Mouse (Mus musculus) intestine, postnatal 0 days (tissue): Measurements from ENCODE around the gene Adck2. TPM values are rescaled to one million over a fixed set of nuclear protein-coding genes. Genes with fewer than 3 reads are reported as not detected.

ENCODE experiments used
- ATAC-seq: fragments of 200-750 bp; cut with Nextera tagmentation; 2 replicates; pipeline ENCODE4 v1.8.0; 2017; ENCODE audit warnings: mild to moderate bottlenecking, moderate TSS enrichment, moderate library complexity
- H3K27ac ChIP-seq: fragments of 300-500 bp; sonication (generic); 2 replicates; pipeline ENCODE4 v1.5.1; 2014; ENCODE audit warnings: mild to moderate bottlenecking, low read depth, low read length, moderate library complexity
- H3K27me3 ChIP-seq: fragments of 300-500 bp; sonication (generic); replicated peaks from 2 replicates; pipeline ENCODE4 v1.6.1; 2014; ENCODE audit warnings: low read length, mixed read lengths; ENCODE audit not compliant: control insufficient read depth, insufficient read depth
- H3K36me3 ChIP-seq: fragments of 300-500 bp; sonication (generic); 2 replicates; pipeline ENCODE4 v1.6.1; 2014; ENCODE audit warnings: mild to moderate bottlenecking, moderate library complexity; ENCODE audit not compliant: control insufficient read depth, insufficient read depth
- H3K4me1 ChIP-seq: fragments of 300-500 bp; sonication (generic); replicated peaks from 2 replicates; pipeline ENCODE4 v1.6.1; 2014; ENCODE audit warnings: antibody characterized with exemption, low read length, mixed read lengths; ENCODE audit not compliant: control insufficient read depth, insufficient read depth
- H3K4me2 ChIP-seq: fragments of 300-500 bp; sonication (generic); replicated peaks from 2 replicates; pipeline ENCODE4 v1.6.1; 2014; ENCODE audit warnings: low read depth, mild to moderate bottlenecking, moderate library complexity
- H3K4me3 ChIP-seq: fragments of 300-500 bp; sonication (generic); 2 replicates; pipeline ENCODE4 v1.5.1; 2014; ENCODE audit warnings: low read depth, low read length
- H3K9ac ChIP-seq: fragments of 300-500 bp; sonication (generic); 2 replicates; pipeline ENCODE4 v1.6.1; 2014; ENCODE audit warnings: mild to moderate bottlenecking, low read depth, low read length
- H3K9me3 ChIP-seq: fragments of 300-500 bp; sonication (generic); 2 replicates; pipeline ENCODE4 v1.6.1; 2016; ENCODE audit warnings: mixed run types; ENCODE audit not compliant: control insufficient read depth
- CTCF ChIP-seq: sonication (generic); IDR thresholded peaks from 2 replicates; pipeline ENCODE4 v1.5.1; 2016; ENCODE audit warnings: low read depth, mild to moderate bottlenecking, control low read depth, antibody characterized with exemption, moderate library complexity
- WGBS: fragments of 180-500 bp; shearing (Covaris S2); extraction: QIAGEN DNeasy Blood & Tissue Kit; methylation state at CpG from one replicate; pipeline ENCODE4 v1.1.7; 2014; 5-methylcytosine and 5-hydroxymethylcytosine counted together
- polyA plus RNA-seq: library from polyadenylated mRNA; unstranded; fragments of >200 nt; fragmentation: Nextera tagmentation; extraction: Ambion mirVana; gene quantifications from 2 replicates; pipeline ENCODE4 v1.2.1, GENCODE M21; 2015

Adck2 gene
- polyA plus RNA-seq, 1 experiment from 2014 or later: 18.0 TPM

DNA sequence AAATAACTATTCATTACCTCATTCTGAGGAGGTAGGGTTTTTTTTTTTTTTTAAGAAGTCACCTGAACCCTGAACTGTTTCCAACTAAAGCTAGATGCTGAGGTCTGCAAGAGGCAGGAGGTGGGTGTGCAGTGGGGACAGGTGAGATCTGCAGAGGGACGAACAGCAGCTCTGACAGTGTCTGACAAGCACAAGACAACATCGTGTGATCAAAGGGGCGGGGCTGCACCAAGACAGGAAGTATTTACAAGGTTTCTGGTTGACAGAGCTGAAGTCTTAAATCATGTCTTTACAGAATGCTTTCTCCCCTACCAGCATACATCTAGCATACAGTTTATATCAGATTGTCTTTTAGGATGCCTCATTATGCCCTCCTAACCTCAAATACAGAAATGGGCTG is 33.2 kb downstream of the Adck2 start:
- H3K4me2 ChIP-seq: 0 out of 2 replicates have a peak overlapping the region, but pooled peaks have one; percentile 13
- 39% methylated on average over 3 of the region's 3 CpGs for WGBS
- H3K4me3 ChIP-seq: no peak overlapping the region
- no peak for TF ChIP-seq CTCF
- H3K4me1 ChIP-seq: 0 out of 2 replicates have a peak, but pooled peaks cover 3% of the 10 kb centered on the region
- no peaks in the 10 kb centered on the region for H3K27me3 ChIP-seq
- no peak overlapping the region for H3K9ac ChIP-seq
- no peaks in the 10 kb centered on the region for H3K9me3 ChIP-seq
- ATAC-seq: 0 out of 2 replicates have a peak, but pooled peaks have one; percentile 31
- H3K27ac ChIP-seq: no peak overlapping the region
- H3K36me3 ChIP-seq: peaks cover 6% of the 10 kb centered on the region; the same call in 1 of the 2 replicates

DNA sequence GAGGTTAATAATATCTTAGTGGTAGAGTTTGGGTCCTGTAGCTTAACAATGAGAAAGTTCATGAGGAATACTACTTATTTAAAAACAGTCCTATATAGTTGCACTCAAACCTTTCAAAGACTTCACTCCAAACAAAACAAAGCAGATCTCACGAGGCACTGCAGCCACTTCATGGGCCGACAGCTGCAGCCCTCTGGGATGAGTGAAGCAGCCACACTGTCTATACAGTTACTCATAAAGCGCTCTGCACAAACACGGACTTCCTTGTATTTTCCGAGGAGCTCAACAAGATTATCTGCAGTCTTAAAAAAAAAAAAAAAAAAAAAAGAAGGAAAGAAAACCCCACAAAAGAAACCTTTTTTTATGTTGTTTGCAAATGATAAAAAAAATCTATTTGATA is 33.7 kb downstream of the Adck2 start:
- H3K4me2 ChIP-seq: no peak overlapping the region
- no peaks in the 10 kb centered on the region for H3K27me3 ChIP-seq
- H3K9me3 ChIP-seq: no peaks in the 10 kb centered on the region
- H3K4me3 ChIP-seq: no peak overlapping the region
- no peak overlapping the region for H3K27ac ChIP-seq
- TF ChIP-seq CTCF: no peak
- peaks cover 4% of the 10 kb centered on the region; the same call in 1 of the 2 replicates for H3K36me3 ChIP-seq
- no peak overlapping the region for H3K9ac ChIP-seq
- 0 out of 2 replicates have a peak, but pooled peaks cover 3% of the 10 kb centered on the region for H3K4me1 ChIP-seq
- ATAC-seq: no peak
- 39% methylated on average over 5 of the region's 5 CpGs for WGBS

DNA sequence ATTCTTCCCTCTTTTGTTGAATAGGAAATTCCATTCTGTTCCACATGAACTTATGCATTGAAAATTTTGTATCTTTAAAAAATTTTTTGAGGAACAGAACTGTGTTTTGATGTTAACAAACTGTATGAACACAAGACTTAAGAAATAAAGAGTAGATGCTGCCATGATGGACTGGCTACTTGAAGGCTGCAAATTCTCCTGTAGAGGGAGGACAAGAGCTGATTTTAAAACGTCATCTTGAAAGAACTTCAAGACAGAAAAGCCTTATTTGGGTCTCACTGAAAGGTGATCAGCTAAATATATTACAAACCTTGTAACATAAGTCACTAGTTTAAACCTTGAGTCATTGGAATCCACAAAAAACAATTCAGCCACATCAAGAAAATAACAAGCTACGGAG is 36.5 kb downstream of the Adck2 start:
- no peaks in the 10 kb centered on the region for H3K9me3 ChIP-seq
- H3K4me3 ChIP-seq: no peak overlapping the region
- ATAC-seq: no peak
- WGBS: 71% methylated on average over 2 of the region's 2 CpGs
- no peaks in the 10 kb centered on the region for H3K27me3 ChIP-seq
- H3K36me3 ChIP-seq: peaks cover 9% of the 10 kb centered on the region
- TF ChIP-seq CTCF: peak; percentile 42
- H3K9ac ChIP-seq: no peak overlapping the region
- H3K4me1 ChIP-seq: 0 out of 2 replicates have a peak, but pooled peaks cover 3% of the 10 kb centered on the region
- no peak overlapping the region for H3K27ac ChIP-seq
- H3K4me2 ChIP-seq: no peak overlapping the region

DNA sequence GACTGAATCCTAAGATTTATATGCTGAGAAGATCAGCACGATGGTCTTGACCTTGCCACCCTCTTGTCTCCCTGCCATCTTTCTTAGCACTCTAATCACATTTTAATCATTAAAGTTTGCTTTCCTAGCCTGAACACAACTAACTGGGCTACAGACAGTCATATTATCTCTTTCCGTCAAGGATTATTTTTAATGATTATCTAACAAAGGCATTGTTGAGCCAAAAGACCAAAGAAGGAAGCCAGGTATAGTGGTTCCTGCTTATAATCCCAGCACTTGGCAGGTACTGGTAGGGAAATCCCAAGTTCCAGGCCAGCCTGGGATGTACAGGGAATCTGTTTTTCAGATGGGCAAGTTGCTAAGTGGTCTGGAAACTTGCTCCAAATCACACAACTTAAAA is 37.6 kb downstream of the Adck2 start:
- Histone ChIP-seq H3K4me3 (no peak overlapping the region), H3K9ac (no peak overlapping the region), H3K36me3 (peaks cover 17% of the 10 kb centered on the region), H3K4me1 (0 out of 2 replicates have a peak, but pooled peaks cover 3% of the 10 kb centered on the region), H3K9me3 (no peaks in the 10 kb centered on the region), H3K27ac (no peak overlapping the region), H3K27me3 (no peaks in the 10 kb centered on the region), H3K4me2 (no peak overlapping the region)
- TF ChIP-seq CTCF: no peak
- 73% methylated on average over 2 of the region's 2 CpGs for WGBS
- ATAC-seq: no peak

Other genes with a start within 250 kb of the Adck2 start
- 36.1 TPM in 2 replicates for gene Slc37a3, start 196.2 kb upstream of the Adck2 start, polyA plus RNA-seq
- 14.0 and 14.7 TPM in 2 replicates for gene Rab19, start 192.7 kb upstream of the Adck2 start, polyA plus RNA-seq
- gene Mkrn1, start 153.4 kb upstream of the Adck2 start, polyA plus RNA-seq: 81.9 and 83.1 TPM in 2 replicates
- 3.8 and 3.9 TPM in 2 replicates for gene Dennd2a, start 16.0 kb upstream of the Adck2 start, polyA plus RNA-seq
- gene Gm42420, start 11.9 kb downstream of the Adck2 start, polyA plus RNA-seq: 0.60 and 2.0 TPM in 2 replicates
- 483 and 498 TPM in 2 replicates for gene Ndufb2, start 18.7 kb downstream of the Adck2 start, polyA plus RNA-seq
- 4.3 and 4.9 TPM in 2 replicates for gene Braf, start 151.6 kb downstream of the Adck2 start, polyA plus RNA-seq
- gene Mrps33, start 237.1 kb downstream of the Adck2 start, polyA plus RNA-seq: 194 and 209 TPM in 2 replicates